Mouse (Mus musculus) kidney, postnatal 0 days (tissue): ENCODE measurements at regions not wholly inside any gene's neighbourhood (a gene's known extent, or its start where the extent isn't known, plus 50 kb on each side); places are given as distances from the start of the nearest gene placed in this dataset.

Experiments used
- ATAC-seq: fragments of 200-750 bp; cut with Nextera tagmentation; replicated peaks from 2 replicates; pipeline ENCODE4 v1.8.0; 2017; ENCODE audit warnings: low read depth, moderate number of reproducible peaks, moderate TSS enrichment, moderate library complexity; ENCODE audit not compliant: low FRiP score
- DNase-seq: peaks from one replicate; pipeline ENCODE4 v3.0.0-alpha.2; 2016; ENCODE audit warnings: low spot score
- H3K27ac ChIP-seq: fragments of 300-500 bp; sonication (generic); 2 replicates; pipeline ENCODE4 v1.5.1; 2014; ENCODE audit warnings: mild to moderate bottlenecking
- H3K27me3 ChIP-seq: fragments of 300-500 bp; sonication (generic); 2 replicates; pipeline ENCODE4 v1.6.1; 2014; ENCODE audit warnings: low read length, mixed read lengths; ENCODE audit not compliant: insufficient read depth
- H3K36me3 ChIP-seq: fragments of 300-500 bp; sonication (generic); 2 replicates; pipeline ENCODE4 v1.6.1; 2014; ENCODE audit warnings: low read length, mixed read lengths; ENCODE audit not compliant: insufficient read depth
- H3K4me1 ChIP-seq: fragments of 300-500 bp; sonication (generic); replicated peaks from 2 replicates; pipeline ENCODE4 v1.6.1; 2014; ENCODE audit warnings: antibody characterized with exemption, low read length, mixed read lengths; ENCODE audit not compliant: insufficient read depth
- H3K4me2 ChIP-seq: fragments of 300-500 bp; sonication (generic); 2 replicates; pipeline ENCODE4 v1.6.1; 2014; ENCODE audit warnings: mild to moderate bottlenecking, low read length, moderate library complexity, mixed read lengths
- H3K4me3 ChIP-seq: fragments of 300-500 bp; sonication (generic); replicated peaks from 2 replicates; pipeline ENCODE4 v1.5.1; 2014; ENCODE audit warnings: low read depth, low read length
- H3K9ac ChIP-seq: fragments of 300-500 bp; sonication (generic); 2 replicates; pipeline ENCODE4 v1.6.1; 2014; ENCODE audit warnings: low read depth, low read length
- H3K9me3 ChIP-seq: fragments of 300-500 bp; sonication (generic); replicated peaks from 2 replicates; pipeline ENCODE4 v1.6.1; 2016; ENCODE audit warnings: low read length, inconsistent platforms, mixed read lengths
- CTCF ChIP-seq: IDR thresholded peaks from 2 replicates; pipeline ENCODE4 v1.5.1; 2016; ENCODE audit warnings: antibody characterized with exemption, low read depth, mild to moderate bottlenecking, moderate library complexity
- WGBS: fragments of 180-500 bp; shearing (Covaris S2); extraction: QIAGEN DNeasy Blood & Tissue Kit; methylation state at CpG from one replicate; pipeline ENCODE4 v1.1.7; 2014; 5-methylcytosine and 5-hydroxymethylcytosine counted together

GRCm38 (mm10) chr1:137539424-137540116, 579.3 kb upstream of the Nr5a2 start:
- H3K27ac ChIP-seq = no peak overlapping the region
- peak; percentile 70 for DNase-seq

GRCm38 (mm10) chr1:137514750-137515149, 554.5 kb upstream of the Nr5a2 start:
- no peak overlapping the region for H3K4me3 ChIP-seq
- DNase-seq (no peak), ATAC-seq (no peak)
- no peak overlapping the region for H3K27ac ChIP-seq
- TF ChIP-seq CTCF = no peak
- no peak overlapping the region for H3K9ac ChIP-seq
- WGBS = 98% methylated on average over 2 of the region's 2 CpGs
- H3K36me3 ChIP-seq = no peaks in the 10 kb centered on the region
- no peaks in the 10 kb centered on the region for H3K9me3 ChIP-seq
- H3K4me2 ChIP-seq = no peak overlapping the region
- H3K27me3 ChIP-seq = no peaks in the 10 kb centered on the region
- H3K4me1 ChIP-seq = no peaks in the 10 kb centered on the region

More at GRCm38 (mm10) chr1:137539424-137540116, 579.3 kb upstream of the Nr5a2 start:
- ATAC-seq = no peak
- H3K36me3 ChIP-seq = no peaks in the 10 kb centered on the region
- TF ChIP-seq CTCF = no peak
- H3K9ac ChIP-seq = no peak overlapping the region
- H3K9me3 ChIP-seq = no peaks in the 10 kb centered on the region
- no peaks in the 10 kb centered on the region for H3K27me3 ChIP-seq
- H3K4me3 ChIP-seq = no peak overlapping the region
- H3K4me1 ChIP-seq = no peaks in the 10 kb centered on the region
- 56% methylated on average over 12 of the region's 12 CpGs for WGBS
- no peak overlapping the region for H3K4me2 ChIP-seq

- Histone ChIP-seq H3K4me2 (no peak overlapping the region), H3K36me3 (no peaks in the 10 kb centered on the region), H3K9ac (no peak overlapping the region), H3K9me3 (no peaks in the 10 kb centered on the region), H3K27me3 (no peaks in the 10 kb centered on the region), H3K4me3 (no peak overlapping the region), H3K27ac (peak overlapping the region; percentile 68), H3K4me1 (0 out of 2 replicates have a peak, but pooled peaks cover 7% of the 10 kb centered on the region)
- 20% methylated on average over 8 of the region's 8 CpGs for WGBS
- peak; percentile 72 for ATAC-seq
- TF ChIP-seq CTCF = no peak; the same call in 1 of the 2 replicates
- peak; percentile 90 for DNase-seq
Observed at GRCm38 (mm10) chr1:137503704-137504422, 543.6 kb upstream of the Nr5a2 start.

- no peaks in the 10 kb centered on the region for H3K4me1 ChIP-seq
- no peak overlapping the region for H3K4me3 ChIP-seq
- peak overlapping the region; percentile 36; the same call in 1 of the 2 replicates for H3K27ac ChIP-seq
- H3K9me3 ChIP-seq = no peaks in the 10 kb centered on the region
- H3K4me2 ChIP-seq = no peak overlapping the region
- 31% methylated on average over 5 of the region's 5 CpGs for WGBS
- ATAC-seq (no peak), DNase-seq (peak; percentile 75)
- H3K36me3 ChIP-seq = no peaks in the 10 kb centered on the region
- TF ChIP-seq CTCF = no peak
- no peaks in the 10 kb centered on the region for H3K27me3 ChIP-seq
- no peak overlapping the region for H3K9ac ChIP-seq
Observed at GRCm38 (mm10) chr1:137488226-137488625, 528.0 kb upstream of the Nr5a2 start.

- TF ChIP-seq CTCF = no peak
- WGBS = 10% methylated on average over 1 of the region's 1 CpGs
- H3K9me3 ChIP-seq = no peaks in the 10 kb centered on the region
- no peak overlapping the region for H3K4me3 ChIP-seq
- no peaks in the 10 kb centered on the region for H3K27me3 ChIP-seq
- no peaks in the 10 kb centered on the region for H3K36me3 ChIP-seq
- H3K27ac ChIP-seq = no peak overlapping the region
- DNase-seq (no peak), ATAC-seq (no peak)
- no peaks in the 10 kb centered on the region for H3K4me1 ChIP-seq
- no peak overlapping the region for H3K4me2 ChIP-seq
- H3K9ac ChIP-seq = no peak overlapping the region
Observed at GRCm38 (mm10) chr1:137478459-137478858, 518.2 kb upstream of the Nr5a2 start.

GRCm38 (mm10) chr1:137477239-137477638, 517.0 kb upstream of the Nr5a2 start:
- DNase-seq = no peak
- 81% methylated on average over 3 of the region's 3 CpGs for WGBS
- no peaks in the 10 kb centered on the region for H3K4me1 ChIP-seq
- no peaks in the 10 kb centered on the region for H3K36me3 ChIP-seq
- no peak for ATAC-seq
- H3K4me3 ChIP-seq = no peak overlapping the region
- no peaks in the 10 kb centered on the region for H3K9me3 ChIP-seq
- no peak overlapping the region for H3K4me2 ChIP-seq
- TF ChIP-seq CTCF = no peak
- no peaks in the 10 kb centered on the region for H3K27me3 ChIP-seq
- H3K27ac ChIP-seq = no peak overlapping the region
- no peak overlapping the region for H3K9ac ChIP-seq
